Mouse (Mus musculus): ENCODE data around the gene 9130230L23Rik.

Gene 9130230L23Rik

DNA sequence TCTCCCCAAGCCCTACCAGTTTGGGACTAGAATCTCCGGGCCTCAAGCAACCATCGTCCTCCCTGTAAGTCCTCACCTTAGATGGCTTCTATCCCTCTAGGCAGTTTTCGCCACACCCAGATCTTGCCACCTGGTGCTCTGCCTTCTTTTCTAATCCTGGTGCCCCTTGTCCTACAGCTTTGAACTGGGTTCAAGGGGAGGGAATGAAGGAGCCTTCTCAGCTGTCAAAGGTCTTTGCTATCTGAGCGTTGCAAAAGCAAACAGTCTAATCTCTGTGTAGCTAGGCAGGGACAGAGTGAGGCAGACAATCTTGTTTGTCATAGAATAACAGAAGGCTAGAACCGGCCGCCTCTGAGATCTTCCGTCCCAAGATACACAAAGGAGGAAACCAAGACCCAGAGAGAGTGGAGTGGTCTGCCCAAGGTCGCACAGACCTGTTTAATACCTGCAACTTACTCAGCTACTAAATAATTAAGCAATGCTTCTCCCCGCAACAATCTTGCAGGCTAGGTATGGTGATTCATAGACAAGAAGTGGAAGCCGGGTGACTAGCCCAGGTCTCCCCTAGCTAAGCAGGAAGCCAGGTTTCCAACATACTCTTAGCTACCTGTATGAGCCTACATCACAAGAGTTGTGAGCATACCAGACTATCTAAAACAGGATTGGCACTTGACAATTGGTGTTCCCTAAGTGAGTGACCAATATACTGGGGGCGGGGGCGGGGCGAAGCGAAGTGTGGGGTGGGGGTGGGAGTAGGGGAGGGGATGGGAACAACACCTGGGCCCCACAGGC is at the start of gene 9130230L23Rik:
9130230L23Rik (minus strand) TSS at position 152 of the 792 bp plus-strand sequence.
- DNase-seq (ENCODE audit: low read depth, low spot score) = no peak

- no peak for DNase-seq (ENCODE audit: low read depth, low spot score)
Measured at GRCm38 (mm10) chr5:66052777-66053548, 48.9 kb upstream of the 9130230L23Rik start.

DNA sequence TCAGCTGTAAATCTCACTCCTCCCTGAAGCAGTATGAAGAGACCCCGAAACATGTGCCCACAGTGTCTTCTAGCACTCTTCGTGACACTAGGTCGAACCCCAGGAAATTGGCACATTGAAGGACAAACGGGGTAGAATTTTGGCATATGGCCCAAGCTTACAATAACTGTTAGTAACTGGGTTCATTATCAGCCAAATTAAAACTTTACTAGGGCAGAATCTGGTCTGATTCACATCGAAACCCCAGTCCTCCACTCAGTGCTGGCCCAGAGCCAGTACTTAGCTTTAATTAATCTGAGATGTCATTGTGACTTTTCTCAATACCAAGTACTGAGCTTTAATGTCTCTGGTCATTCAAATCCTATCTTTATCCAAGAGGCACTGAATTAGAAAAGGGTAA is 46.8 kb upstream of the 9130230L23Rik start:
- no peak for DNase-seq (ENCODE audit: low read depth, low spot score)

- DNase-seq (ENCODE audit: low read depth, low spot score) = peak; percentile 74
Measured at GRCm38 (mm10) chr5:66046356-66046755, 42.3 kb upstream of the 9130230L23Rik start.

DNA sequence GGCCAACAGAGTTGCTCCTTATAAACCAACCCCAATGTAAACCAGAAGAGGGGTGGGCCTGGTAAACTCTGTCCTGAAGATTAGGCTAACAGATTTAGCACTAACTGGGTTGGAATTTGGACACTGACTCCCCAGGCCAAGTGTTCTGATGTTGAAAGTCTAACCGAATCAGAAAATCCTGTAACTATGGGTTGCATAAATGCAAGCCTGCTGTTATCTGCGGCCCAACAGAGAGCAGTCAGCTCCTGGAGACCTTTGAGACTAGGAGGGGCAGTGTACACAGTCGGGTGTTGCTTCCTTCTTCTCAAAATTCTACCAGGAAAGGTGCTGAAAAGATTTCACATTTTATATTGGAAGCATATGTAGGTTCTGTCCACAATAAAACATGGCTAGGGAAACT is 39.8 kb upstream of the 9130230L23Rik start:
- DNase-seq (ENCODE audit: low read depth, low spot score) = no peak

- DNase-seq (ENCODE audit: low read depth, low spot score) = no peak
Measured at GRCm38 (mm10) chr5:66042651-66043340, 38.7 kb upstream of the 9130230L23Rik start.

DNA sequence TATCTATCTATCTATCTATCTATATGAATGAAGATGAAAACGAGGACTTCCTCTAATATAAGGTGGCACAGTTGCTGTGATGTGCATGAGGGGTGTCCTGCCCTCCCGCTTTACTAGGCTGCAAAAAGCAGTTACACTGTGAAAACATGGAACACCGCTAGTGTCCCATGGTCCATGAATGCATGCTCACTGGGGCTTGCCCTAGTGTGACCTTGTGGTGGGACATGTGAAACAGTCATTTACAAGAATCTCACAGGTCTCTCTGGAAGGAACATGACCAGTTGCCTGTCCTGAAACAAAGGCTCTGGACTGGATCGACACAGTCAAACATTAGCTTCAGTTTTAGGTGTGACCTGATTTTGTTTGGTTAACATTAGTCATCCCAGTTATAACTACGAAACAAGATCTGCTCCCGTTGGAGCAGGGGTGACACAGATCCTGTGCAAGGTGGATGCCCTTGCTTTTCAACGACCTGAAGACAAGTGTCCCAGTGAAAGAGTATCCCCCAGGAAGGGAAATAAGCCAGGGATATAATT is 36.7 kb upstream of the 9130230L23Rik start:
- no peak for DNase-seq (ENCODE audit: low read depth, low spot score)

DNA sequence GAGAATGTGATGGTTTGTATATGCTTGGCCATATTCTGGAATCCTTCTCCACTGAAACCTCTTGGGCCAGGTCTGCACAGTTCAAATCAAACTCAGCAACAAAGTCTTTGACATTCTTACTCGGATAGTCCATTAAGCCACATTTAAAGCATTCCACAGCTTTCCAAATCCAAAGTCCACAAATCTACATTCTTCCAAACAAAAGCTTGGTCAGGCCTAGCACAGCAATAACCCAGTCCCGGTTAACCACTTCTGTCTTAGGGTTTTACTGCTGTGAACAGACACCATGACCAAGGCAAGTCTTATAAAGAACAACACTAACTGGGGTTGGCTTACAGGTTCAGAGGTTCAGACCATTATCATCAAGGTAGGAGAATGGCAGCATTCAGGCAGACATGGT is 35.7 kb upstream of the 9130230L23Rik start:
- no peak for DNase-seq (ENCODE audit: low read depth, low spot score)

- DNase-seq (ENCODE audit: low read depth, low spot score) = no peak
Measured at GRCm38 (mm10) chr5:66037066-66037465, 33.0 kb upstream of the 9130230L23Rik start.

- DNase-seq (ENCODE audit: low read depth, low spot score) = no peak
Measured at GRCm38 (mm10) chr5:66036440-66037054, 32.5 kb upstream of the 9130230L23Rik start.

GRCm38 (mm10) chr5:66034375-66035195 is 30.5 kb upstream of the 9130230L23Rik start:
- DNase-seq (ENCODE audit: low read depth, low spot score) = peak; percentile 56

- DNase-seq (ENCODE audit: low read depth, low spot score) = no peak
Measured at GRCm38 (mm10) chr5:66032826-66033225, 28.7 kb upstream of the 9130230L23Rik start.

GRCm38 (mm10) chr5:66031699-66032098 is 27.6 kb upstream of the 9130230L23Rik start:
- DNase-seq (ENCODE audit: low read depth, low spot score) = no peak

- DNase-seq (ENCODE audit: low read depth, low spot score) = no peak
Measured at GRCm38 (mm10) chr5:66028232-66028631, 24.1 kb upstream of the 9130230L23Rik start.

GRCm38 (mm10) chr5:66027206-66027605 is 23.1 kb upstream of the 9130230L23Rik start:
- no peak for DNase-seq (ENCODE audit: low read depth, low spot score)

GRCm38 (mm10) chr5:66026796-66027195 is 22.7 kb upstream of the 9130230L23Rik start:
- no peak for DNase-seq (ENCODE audit: low read depth, low spot score)

- DNase-seq (ENCODE audit: low read depth, low spot score) = no peak
Measured at GRCm38 (mm10) chr5:66015449-66015961, 11.4 kb upstream of the 9130230L23Rik start.

GRCm38 (mm10) chr5:66014437-66014836 is 10.4 kb upstream of the 9130230L23Rik start:
- DNase-seq (ENCODE audit: low read depth, low spot score) = no peak

- no peak for DNase-seq (ENCODE audit: low read depth, low spot score)
Measured at GRCm38 (mm10) chr5:66013999-66014398, 9.9 kb upstream of the 9130230L23Rik start.

GRCm38 (mm10) chr5:66008245-66008967 is 4.3 kb upstream of the 9130230L23Rik start:
- DNase-seq (ENCODE audit: low read depth, low spot score) = no peak
